8 mouse cellular contexts compared by ENCODE assay signal in genomic region chr11:115419531-115420237, GRCm38 (mm10). TPM values are rescaled to one million over a fixed set of nuclear protein-coding genes. Genes with fewer than 3 reads are reported as not detected.
A peak's percentile ranks its signal among the peaks of the same experiment; 100 is the strongest.
DNase-seq lines count a peak whose midpoint lies in the region; ATAC-seq and TF ChIP-seq lines count a peak whose summit lies in the region.

TSS of gene Atp5h (minus strand) at chr11:115419962.
TSS of gene Kctd2 (plus strand) at chr11:115420128.

- H3K9ac ChIP-seq in embryonic facial prominence, embryonic 13.5 days, result peak within 1 kb of the TSS; percentile 96
- peak within 1 kb of the TSS; percentile 89 for H3K9ac ChIP-seq in heart, adult 2 months (ENCODE audit: low read depth, low read length)
- H3K9ac ChIP-seq in limb, embryonic 13.5 days, result peak within 1 kb of the TSS; percentile 97
- peak within 1 kb of the TSS; percentile 97 for H3K9ac ChIP-seq in midbrain, embryonic 16.5 days (ENCODE audit: low read depth, low read length)

- H3K36me3 ChIP-seq in embryonic facial prominence, embryonic 13.5 days, result peaks cover 48% of the 10 kb centered on the region
- H3K36me3 ChIP-seq in heart, adult 2 months (ENCODE audit: control insufficient read depth, insufficient read depth, low read length), result peaks cover 18% of the 10 kb centered on the region
- H3K36me3 ChIP-seq in limb, embryonic 13.5 days, result peaks cover 47% of the 10 kb centered on the region
- peaks cover 20% of the 10 kb centered on the region for H3K36me3 ChIP-seq in midbrain, embryonic 16.5 days (ENCODE audit: control insufficient read depth, insufficient read depth, low read length)

- TF ChIP-seq EP300 in heart, adult 2 months (IDR thresholded peaks at IDR 0.05; ENCODE audit: insufficient read depth, low read depth, low read length), result 0 out of 2 replicates have a peak, but pooled peaks have one; percentile 21

- H3K27ac ChIP-seq in embryonic facial prominence, embryonic 13.5 days, result peak within 1 kb of the TSS; percentile 80
- peak within 1 kb of the TSS; percentile 98 for H3K27ac ChIP-seq in heart, adult 2 months
- peak within 1 kb of the TSS; percentile 85 for H3K27ac ChIP-seq in limb, embryonic 13.5 days
- peak within 1 kb of the TSS; percentile 91 for H3K27ac ChIP-seq in midbrain, embryonic 16.5 days (ENCODE audit: low read length)

- H3K4me2 ChIP-seq in embryonic facial prominence, embryonic 13.5 days, result peak within 1 kb of the TSS; percentile 98
- H3K4me2 ChIP-seq in limb, embryonic 13.5 days (replicated peaks), result peak within 1 kb of the TSS; percentile 98
- H3K4me2 ChIP-seq in midbrain, embryonic 16.5 days (ENCODE audit: low read length), result peak within 1 kb of the TSS; percentile 96

- ATAC-seq in embryonic facial prominence, embryonic 13.5 days (ENCODE audit: insufficient number of reproducible peaks, insufficient read depth, low FRiP score, low TSS enrichment, low read depth), result peak; percentile 96
- peak; percentile 98 for ATAC-seq in limb, embryonic 13.5 days (ENCODE audit: low FRiP score, low read depth)
- ATAC-seq in midbrain, embryonic 16.5 days, result peak; percentile 96

- peak; percentile 97 for TF ChIP-seq POLR2A in heart, adult 2 months (IDR thresholded peaks at IDR 0.05; ENCODE audit: insufficient read depth, low read depth, low read length)

- H3K4me3 ChIP-seq in embryonic facial prominence, embryonic 13.5 days, result peak within 1 kb of the TSS; percentile 91
- peak within 1 kb of the TSS; percentile 85 for H3K4me3 ChIP-seq in heart, adult 2 months
- peak within 1 kb of the TSS; percentile 87 for H3K4me3 ChIP-seq in limb, embryonic 13.5 days
- peak within 1 kb of the TSS; percentile 94 for H3K4me3 ChIP-seq in midbrain, embryonic 16.5 days (ENCODE audit: low read depth, low read length)

- TF ChIP-seq CTCF in heart, adult 2 months (IDR thresholded peaks at IDR 0.05), result no peak

- DNase-seq in 3134 (ENCODE audit: extremely low read depth, insufficient read length, low spot score), result peak; percentile 96
- peak; percentile 97 for DNase-seq in adrenal gland, postnatal 36 days
- DNase-seq in heart, adult 2 months, result peak; percentile 95 to 97
- peak; percentile 94 to 96 for DNase-seq in kidney, adult 8-10 months
- peak; percentile 86 to 94 for DNase-seq in spleen, postnatal 10 days (ENCODE audit: low spot score in 2 of 2)

- H3K9me3 ChIP-seq in embryonic facial prominence, embryonic 13.5 days, result no peaks in the 10 kb centered on the region
- H3K9me3 ChIP-seq in limb, embryonic 13.5 days, result no peaks in the 10 kb centered on the region
- H3K9me3 ChIP-seq in midbrain, embryonic 16.5 days (replicated peaks; ENCODE audit: control insufficient read depth, low read length, poor library complexity, severe bottlenecking), result no peaks in the 10 kb centered on the region

- intact Hi-C loops in heart, adult 2 months (cut with DNase I), result no loop called here

- H3K4me1 ChIP-seq in embryonic facial prominence, embryonic 13.5 days, result peaks cover 34% of the 10 kb centered on the region
- H3K4me1 ChIP-seq in heart, adult 2 months (ENCODE audit: control insufficient read depth, insufficient read depth, low read length), result peaks cover 10% of the 10 kb centered on the region
- peaks cover 35% of the 10 kb centered on the region for H3K4me1 ChIP-seq in limb, embryonic 13.5 days
- H3K4me1 ChIP-seq in midbrain, embryonic 16.5 days (ENCODE audit: control insufficient read depth, insufficient read depth, low read length), result peaks cover 24% of the 10 kb centered on the region

- WGBS in embryonic facial prominence, embryonic 13.5 days, result under 1% methylated on average over 56 of the region's 56 CpGs
- 2% methylated on average over 56 of the region's 56 CpGs for WGBS in heart, adult 2 months
- WGBS in limb, embryonic 13.5 days, result under 1% methylated on average over 56 of the region's 56 CpGs
- WGBS in midbrain, embryonic 16.5 days, result under 1% methylated on average over 56 of the region's 56 CpGs

- H3K79me2 ChIP-seq in heart, adult 2 months (replicated peaks; ENCODE audit: control insufficient read depth, insufficient read depth, low read length), result no peaks in the 10 kb centered on the region

- no peaks in the 10 kb centered on the region for H3K27me3 ChIP-seq in embryonic facial prominence, embryonic 13.5 days
- H3K27me3 ChIP-seq in heart, adult 2 months (ENCODE audit: control insufficient read depth, insufficient read depth, low read length), result no peaks in the 10 kb centered on the region
- no peaks in the 10 kb centered on the region for H3K27me3 ChIP-seq in limb, embryonic 13.5 days
- no peaks in the 10 kb centered on the region for H3K27me3 ChIP-seq in midbrain, embryonic 16.5 days (ENCODE audit: control insufficient read depth, insufficient read depth, low read depth, low read length)

RNA-seq across cellular contexts. Expression of gene Atp5h, which starts in this region (rescaled TPM):
- 100 to 1,000 TPM; 567 to 597 TPM for total RNA-seq in adrenal gland, postnatal 36 days (2021)
- 880 and 943 TPM in 2 replicates for polyA plus RNA-seq in embryonic facial prominence, embryonic 13.5 days (2015; fragmentation: Nextera tagmentation; extraction: Ambion mirVana)
- 1,000 to 10,000 TPM; 1,964 to 2,328 TPM for total RNA-seq in heart, adult 2 months (2021)
- 830 and 1,376 TPM in 2 replicates for polyA plus RNA-seq in heart, adult 2 months (2012; rRNA removed)
- polyA plus RNA-seq in limb, embryonic 13.5 days (2015; fragmentation: Nextera tagmentation; extraction: Ambion mirVana), result 942 TPM in 2 replicates
- 773 and 819 TPM in 2 replicates for polyA plus RNA-seq in midbrain, embryonic 16.5 days (2015; fragmentation: Nextera tagmentation; extraction: Ambion mirVana)

RNA-seq across cellular contexts. Expression of gene Kctd2, which starts in this region (rescaled TPM):
- 10 to 100 TPM; 43.8 to 70.0 TPM for total RNA-seq in adrenal gland, postnatal 36 days (2021)
- 9.6 and 17.5 TPM in 2 replicates for polyA plus RNA-seq in embryonic facial prominence, embryonic 13.5 days (2015; fragmentation: Nextera tagmentation; extraction: Ambion mirVana)
- 10 to 100 TPM; 26.6 to 30.0 TPM for total RNA-seq in heart, adult 2 months (2021)
- polyA plus RNA-seq in heart, adult 2 months (2012; rRNA removed), result 22.9 and 31.9 TPM in 2 replicates
- 16.1 and 17.4 TPM in 2 replicates for polyA plus RNA-seq in limb, embryonic 13.5 days (2015; fragmentation: Nextera tagmentation; extraction: Ambion mirVana)
- 20.1 and 23.1 TPM in 2 replicates for polyA plus RNA-seq in midbrain, embryonic 16.5 days (2015; fragmentation: Nextera tagmentation; extraction: Ambion mirVana)

Comparison
In these comparisons a context has a peak if more than half of its experiments do, and no peak if none do; other contexts are left out.
1. Peak in every context shown above with its lines: DNase-seq, ATAC-seq, H3K4me3 ChIP-seq and H3K27ac ChIP-seq.